Mouse (Mus musculus): Measurements from ENCODE around the gene Serpinb6a. TPM values are rescaled to one million over a fixed set of nuclear protein-coding genes. Genes with fewer than 3 reads are reported as not detected.
"Not testable (repeated sequence)": the region's sequence is repeated elsewhere in the genome, so short reads cannot be mapped to it uniquely, and the experiment has no call there.

Serpinb6a gene
- total RNA-seq, 1 experiment from 2014 or later, result 21.1 TPM

DNA sequence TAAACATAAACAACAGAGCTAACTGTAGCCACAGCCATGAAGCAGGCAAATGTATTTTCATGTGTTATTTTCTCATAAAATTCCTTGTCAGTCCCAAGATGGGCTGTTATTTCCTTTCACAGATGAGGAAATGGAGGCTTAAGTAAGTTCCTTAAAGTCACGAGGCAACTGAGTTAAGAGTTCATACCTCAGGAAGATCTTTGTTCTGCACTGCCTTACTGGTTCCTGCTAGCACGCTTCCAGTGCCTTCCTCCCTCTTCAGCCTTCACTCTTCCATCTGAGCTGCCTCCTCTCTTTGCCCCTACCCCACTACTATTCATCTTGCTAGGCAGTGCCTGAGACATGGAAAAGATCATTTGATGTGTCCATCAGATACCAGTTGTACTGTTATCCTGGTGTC is 4.6 kb upstream of the Serpinb6a start:
- no peak for ATAC-seq (ENCODE audit: extremely low read depth, insufficient number of reproducible peaks, low FRiP score, poor library complexity, severe bottlenecking)

DNA sequence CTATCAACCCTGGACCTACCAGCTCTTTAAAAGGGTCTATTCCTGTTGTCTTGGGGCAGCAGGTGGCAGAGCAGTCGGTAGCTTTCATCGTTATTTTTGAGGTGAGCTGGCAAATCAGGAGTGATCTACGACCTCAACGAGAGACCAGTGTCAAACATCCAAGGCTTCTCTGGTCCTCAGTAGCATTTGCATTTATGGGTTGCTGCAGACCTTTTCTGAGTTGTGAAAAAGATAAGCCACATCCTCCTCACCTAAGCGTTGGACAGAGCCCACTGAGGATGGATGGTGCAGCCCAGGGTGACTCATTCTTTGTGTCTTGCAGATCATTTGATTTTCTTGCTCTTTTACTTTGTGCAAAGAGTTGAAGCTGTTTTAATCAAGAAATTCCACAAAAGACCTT is 464 bp upstream of the Serpinb6a start:
- ATAC-seq (ENCODE audit: extremely low read depth, insufficient number of reproducible peaks, low FRiP score, poor library complexity, severe bottlenecking), result no peak

DNA sequence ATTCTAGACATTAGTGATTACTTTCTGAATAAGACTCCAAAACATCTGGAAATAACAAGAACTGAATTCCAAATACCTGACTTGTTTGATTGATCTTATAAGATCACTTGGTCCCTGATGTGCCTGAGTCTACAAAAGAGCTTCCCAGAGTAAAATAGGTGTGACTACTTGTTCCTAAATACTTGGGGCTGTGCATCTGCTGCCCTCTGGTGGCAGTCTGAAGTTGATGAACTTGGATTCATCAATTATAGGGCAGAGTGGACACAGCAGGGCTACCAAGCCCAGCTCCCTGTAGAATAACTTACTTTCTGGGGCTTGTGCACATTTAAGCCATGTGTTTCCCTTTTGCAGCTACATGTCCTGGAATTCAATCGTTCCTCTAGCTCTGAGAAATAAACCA is 7.4 kb downstream of the Serpinb6a start:
- ATAC-seq (ENCODE audit: extremely low read depth, insufficient number of reproducible peaks, low FRiP score, poor library complexity, severe bottlenecking), result peak; percentile 79

DNA sequence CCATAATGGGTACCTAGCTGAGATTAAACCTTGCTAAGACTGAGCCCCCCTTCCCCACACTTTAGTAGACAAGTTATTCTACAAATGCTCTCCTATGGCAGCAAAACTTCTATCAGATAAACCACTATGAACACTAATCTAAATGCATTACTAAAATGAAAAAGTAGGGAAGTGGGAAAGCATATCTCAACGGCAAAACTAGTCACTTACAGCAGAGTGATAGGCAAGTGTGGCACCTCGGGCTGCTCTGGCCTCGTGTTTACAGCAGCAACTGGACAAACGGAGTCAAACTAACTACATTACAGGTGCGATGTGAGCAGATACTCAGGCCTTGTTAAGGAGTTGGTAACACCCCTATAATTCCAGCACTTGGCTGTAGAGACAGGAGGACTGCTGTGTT is 13.0 kb downstream of the Serpinb6a start:
- ATAC-seq (ENCODE audit: extremely low read depth, insufficient number of reproducible peaks, low FRiP score, poor library complexity, severe bottlenecking), result no peak

GRCm38 (mm10) chr13:33966574-33966973 is 36.0 kb downstream of the Serpinb6a start:
- no peak for ATAC-seq (ENCODE audit: extremely low read depth, insufficient number of reproducible peaks, low FRiP score, poor library complexity, severe bottlenecking)

- ATAC-seq (ENCODE audit: extremely low read depth, insufficient number of reproducible peaks, low FRiP score, poor library complexity, severe bottlenecking), result no peak
Observed at GRCm38 (mm10) chr13:33966025-33966412, 36.6 kb downstream of the Serpinb6a start.

DNA sequence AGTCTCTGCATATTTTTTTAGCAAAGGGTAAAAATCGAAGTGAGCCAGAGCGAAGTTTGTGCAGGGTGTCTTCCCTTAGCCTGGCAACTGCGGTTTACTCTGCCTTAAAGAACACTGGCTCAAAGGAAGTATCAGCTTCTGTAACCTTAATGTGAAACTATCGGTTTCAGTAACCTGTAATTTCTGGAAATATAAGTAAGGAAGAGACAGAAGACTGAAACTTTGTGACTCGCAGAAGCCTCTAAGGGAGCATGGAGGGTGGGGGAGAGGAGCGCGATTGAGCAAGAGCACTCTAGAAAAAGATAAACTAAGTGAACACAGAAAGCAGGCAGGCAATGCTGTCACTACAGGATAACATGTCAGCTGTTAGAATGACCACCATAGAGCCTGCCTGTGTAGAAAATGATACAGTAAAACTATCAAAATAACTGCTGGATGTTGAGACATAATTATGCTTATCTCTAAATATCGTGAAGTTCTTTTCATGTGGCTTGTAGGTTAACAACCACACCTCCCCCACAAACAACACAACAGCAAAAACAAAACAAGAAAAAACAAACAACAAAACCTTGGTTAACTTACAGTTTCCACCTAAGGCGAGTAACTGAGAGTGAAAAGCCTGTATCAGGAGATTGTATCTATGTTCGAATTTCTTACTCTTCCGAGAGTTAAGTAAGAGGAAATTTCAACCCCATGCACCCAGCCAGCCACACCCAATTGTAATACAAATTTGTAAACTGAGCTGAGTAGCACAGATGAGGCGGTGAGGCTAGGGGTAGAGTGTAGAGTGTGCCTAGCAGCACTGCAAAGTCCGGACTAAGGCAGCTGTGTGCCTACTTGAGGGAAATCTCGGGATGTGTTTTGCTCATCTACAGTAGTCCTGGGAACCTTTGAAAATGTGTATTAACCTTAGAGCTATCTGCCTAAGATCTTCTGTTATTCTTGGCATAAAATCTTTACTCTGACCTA is 37.3 kb downstream of the Serpinb6a start:
- 0 out of 2 replicates have a peak, but pooled peaks have one; percentile 8 for ATAC-seq (ENCODE audit: extremely low read depth, insufficient number of reproducible peaks, low FRiP score, poor library complexity, severe bottlenecking)

- peak; percentile 75 for ATAC-seq (ENCODE audit: extremely low read depth, insufficient number of reproducible peaks, low FRiP score, poor library complexity, severe bottlenecking)
Observed at GRCm38 (mm10) chr13:33964206-33965046, 38.2 kb downstream of the Serpinb6a start, which contains the start of gene Nqo2. Nqo2 (plus strand) TSS chr13:33964687.

DNA sequence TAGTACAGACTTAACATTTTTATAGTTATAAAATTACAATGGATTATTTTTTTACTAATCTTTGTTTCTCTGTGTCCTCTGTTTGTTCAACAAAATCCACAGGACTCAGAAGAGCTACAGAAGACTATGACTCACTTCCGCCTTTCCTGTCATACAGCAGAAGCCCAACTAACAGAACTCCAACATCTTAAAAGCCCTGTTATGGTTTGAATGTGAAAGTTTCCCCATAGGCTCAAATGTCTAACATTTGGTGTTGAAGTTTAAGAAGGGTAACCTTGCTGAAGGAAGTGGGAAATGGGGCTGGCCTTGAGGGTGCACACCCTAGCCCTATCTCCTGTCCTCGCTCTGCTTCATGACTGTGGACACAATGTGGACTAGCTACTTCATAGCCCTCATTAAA is 42.8 kb downstream of the Serpinb6a start:
- ATAC-seq (ENCODE audit: extremely low read depth, insufficient number of reproducible peaks, low FRiP score, poor library complexity, severe bottlenecking), result no peak

DNA sequence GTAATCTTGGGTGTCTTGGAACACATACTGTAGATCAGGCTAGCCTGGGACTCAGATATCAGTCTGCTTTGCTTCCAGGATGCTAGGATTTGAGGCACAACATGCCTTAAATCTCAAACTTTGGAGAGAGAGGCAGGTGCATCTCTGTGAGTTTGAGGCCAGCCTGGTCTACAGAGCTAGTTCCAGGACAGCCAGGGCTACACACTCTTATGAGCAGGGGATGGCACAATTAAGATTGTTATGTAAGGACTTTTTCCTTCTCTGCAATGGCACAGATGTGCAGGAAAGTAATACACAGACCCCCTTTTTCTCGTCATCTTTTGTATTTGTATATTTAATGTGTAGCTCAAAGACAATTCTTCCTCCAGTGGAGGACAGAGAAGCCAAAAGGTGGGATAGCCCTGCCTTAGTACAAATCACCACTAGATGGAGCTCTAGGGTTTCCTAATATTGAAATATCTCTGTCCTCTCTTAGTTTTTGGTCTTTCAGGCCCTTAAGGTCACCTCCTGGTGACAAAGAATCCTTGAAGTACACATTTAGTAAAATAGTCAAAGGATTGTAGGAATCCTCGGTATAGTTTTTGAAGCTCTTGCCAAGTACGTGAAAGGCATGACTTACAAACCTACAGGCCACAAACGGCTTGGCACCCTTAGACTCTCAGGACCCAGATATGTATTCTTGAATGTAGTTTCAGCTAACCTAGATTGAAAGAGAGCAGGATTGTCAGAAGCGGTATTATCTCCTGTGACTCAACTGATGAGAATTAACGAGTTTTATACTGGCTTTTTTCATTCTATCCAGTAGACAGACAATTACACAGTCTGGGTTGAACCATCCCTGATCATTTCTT is 45.8 kb downstream of the Serpinb6a start:
- ATAC-seq (ENCODE audit: extremely low read depth, insufficient number of reproducible peaks, low FRiP score, poor library complexity, severe bottlenecking), result peak; percentile 48; the same call in 1 of the 2 replicates

DNA sequence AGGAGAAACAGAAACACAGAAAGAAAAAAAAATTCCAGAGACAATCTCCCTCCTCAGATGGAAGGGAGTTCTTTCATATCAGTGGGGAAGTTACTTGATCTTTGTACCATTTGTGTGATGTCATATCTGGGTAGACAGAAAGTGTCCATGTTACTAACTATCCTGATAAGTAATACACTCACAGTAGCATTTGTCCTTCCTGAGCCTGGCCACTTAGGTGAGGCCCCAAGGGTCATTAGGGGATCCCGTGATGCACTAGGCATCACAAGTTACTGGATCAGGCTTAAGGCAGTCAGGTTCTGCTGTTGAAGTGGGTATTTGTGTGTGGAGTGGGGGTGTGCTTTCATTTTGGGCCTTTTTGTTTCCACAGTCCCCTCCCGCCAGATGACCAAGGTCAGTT is 49.6 kb downstream of the Serpinb6a start:
- ATAC-seq (ENCODE audit: extremely low read depth, insufficient number of reproducible peaks, low FRiP score, poor library complexity, severe bottlenecking), result no peak

DNA sequence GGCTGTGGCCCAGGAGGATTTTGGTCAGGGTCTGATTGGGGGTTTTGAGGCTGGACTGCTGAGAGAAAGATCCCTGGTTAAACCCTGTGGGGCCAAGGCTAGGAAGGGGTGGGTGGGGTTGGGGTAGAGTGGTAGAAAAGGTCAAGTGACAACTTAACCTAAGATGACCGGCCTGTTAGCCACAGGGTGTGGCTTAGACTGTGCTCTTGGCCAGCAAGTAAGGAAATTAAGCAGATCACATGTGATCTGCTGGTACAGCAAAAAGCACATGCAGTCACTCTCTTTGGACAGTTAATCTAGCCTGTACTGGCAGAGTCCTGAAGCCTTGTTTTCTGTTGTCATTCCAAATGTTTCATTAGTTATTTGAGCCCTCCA is 50.5 kb downstream of the Serpinb6a start:
- no peak for ATAC-seq (ENCODE audit: extremely low read depth, insufficient number of reproducible peaks, low FRiP score, poor library complexity, severe bottlenecking)

DNA sequence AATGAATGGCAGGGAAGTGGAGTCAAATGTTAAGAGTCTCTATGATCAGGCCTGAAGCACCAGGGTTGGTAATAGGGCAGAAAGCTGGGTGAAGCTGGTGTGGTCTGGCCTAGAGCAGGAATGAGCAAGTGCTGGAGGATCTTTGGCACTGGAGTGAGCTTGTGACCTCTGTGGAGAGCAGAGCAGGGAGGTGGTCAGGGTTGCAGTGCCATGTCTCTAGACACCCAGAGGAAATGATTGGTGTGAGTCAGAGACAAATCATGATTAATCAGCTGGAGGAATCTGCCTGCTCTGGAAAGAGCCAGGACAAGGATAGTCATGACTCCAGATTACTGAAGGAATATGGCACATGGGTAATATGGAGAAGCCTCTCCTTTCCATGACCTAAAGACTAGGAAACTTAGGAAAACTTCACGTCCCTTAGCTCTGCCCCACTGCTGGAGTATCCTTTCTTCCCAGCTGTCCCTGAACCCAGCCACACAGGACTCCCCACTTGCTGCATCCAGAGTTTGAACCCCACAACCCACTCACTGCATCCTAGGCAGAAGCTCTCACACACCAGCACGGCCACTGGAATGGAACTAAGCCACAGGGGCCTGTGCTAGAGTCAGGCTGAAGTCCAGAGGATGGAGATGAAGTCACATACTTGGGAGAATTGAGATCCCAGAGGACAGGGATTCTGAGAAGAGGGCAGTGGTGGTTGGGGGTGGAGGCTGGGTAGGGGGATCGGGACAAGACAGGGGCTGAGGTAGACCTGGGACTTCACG is 51.1 kb downstream of the Serpinb6a start:
- no peak for ATAC-seq (ENCODE audit: extremely low read depth, insufficient number of reproducible peaks, low FRiP score, poor library complexity, severe bottlenecking)

DNA sequence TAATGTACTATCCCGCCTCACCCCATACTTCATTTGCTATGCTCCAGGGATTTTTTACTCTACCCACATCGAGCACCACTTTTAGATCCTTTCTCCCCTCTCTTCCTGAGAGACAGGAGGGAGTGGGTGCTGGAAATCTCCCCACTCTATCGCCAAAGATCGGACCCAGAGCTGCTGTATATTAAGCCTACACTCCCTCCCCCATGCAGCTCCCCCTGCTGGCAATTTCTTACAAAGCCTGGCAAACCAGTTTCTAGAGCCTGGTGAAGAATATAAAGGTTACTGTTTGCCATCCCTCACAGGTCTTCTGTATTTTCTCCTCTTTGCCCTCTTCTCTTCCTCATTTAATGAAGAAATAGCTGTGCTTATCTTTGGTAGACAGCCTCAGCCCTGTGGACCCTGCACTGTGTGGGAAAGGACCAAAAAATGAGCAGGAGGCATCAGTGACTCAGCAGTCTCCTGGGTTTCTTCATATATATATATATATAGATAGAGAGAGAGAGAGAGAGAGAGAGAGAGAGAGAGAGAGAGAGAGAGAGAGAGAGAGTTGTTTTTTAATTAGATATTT is 60.3 kb downstream of the Serpinb6a start:
- ATAC-seq (ENCODE audit: extremely low read depth, insufficient number of reproducible peaks, low FRiP score, poor library complexity, severe bottlenecking), result no peak

DNA sequence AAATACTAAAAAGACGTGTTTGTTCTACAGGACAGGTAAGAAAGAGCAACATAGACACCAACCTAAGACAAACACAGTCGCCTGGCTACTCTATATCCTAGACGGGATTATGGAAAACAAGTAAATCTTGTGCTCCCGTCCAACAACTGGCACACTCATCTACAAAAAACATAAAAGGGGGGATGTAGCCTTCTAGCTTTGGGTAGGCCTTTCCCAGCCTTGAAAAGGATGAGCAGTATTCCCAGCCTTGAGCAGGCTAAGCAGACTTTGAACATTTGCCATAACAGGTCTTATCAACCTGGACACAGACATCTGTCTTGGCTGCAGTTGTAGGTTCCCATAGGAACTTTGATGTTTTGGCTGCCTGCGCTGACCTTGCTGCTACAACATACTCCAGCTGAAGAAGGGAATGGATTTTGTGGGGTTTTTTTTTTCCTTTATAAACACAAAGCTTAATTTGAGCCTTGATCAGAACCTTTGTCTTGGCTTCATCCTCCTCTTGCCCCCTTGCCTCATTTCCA is 61.2 kb downstream of the Serpinb6a start:
- ATAC-seq (ENCODE audit: extremely low read depth, insufficient number of reproducible peaks, low FRiP score, poor library complexity, severe bottlenecking), result no peak

DNA sequence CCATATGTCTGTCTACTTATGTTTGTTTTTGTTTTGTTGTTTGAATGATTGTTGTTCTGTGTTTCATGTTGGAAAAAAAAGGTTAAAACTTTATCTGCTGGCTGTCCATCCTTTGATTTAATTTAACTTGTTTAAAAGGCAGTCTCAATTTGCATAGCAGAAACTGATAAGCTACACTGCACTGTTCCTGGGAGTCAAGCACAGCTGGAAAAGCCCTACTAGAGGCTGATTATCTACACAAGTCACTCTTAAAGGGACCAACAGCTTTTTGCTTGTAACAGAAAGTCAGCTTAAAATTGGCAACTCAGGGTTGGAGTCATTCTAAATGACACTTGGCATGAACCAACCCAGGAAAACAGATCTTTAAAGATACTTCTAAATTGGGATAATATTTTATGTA is 65.0 kb downstream of the Serpinb6a start:
- not testable (repeated sequence) for ATAC-seq (ENCODE audit: extremely low read depth, insufficient number of reproducible peaks, low FRiP score, poor library complexity, severe bottlenecking)

- ATAC-seq (ENCODE audit: extremely low read depth, insufficient number of reproducible peaks, low FRiP score, poor library complexity, severe bottlenecking), result no peak
Observed at GRCm38 (mm10) chr13:33937151-33937550, 65.4 kb downstream of the Serpinb6a start.
